8 mouse cellular contexts compared by ENCODE assay signal in genomic region chr16:29657650-29658548, GRCm38 (mm10).
DNase-seq lines count a peak whose midpoint lies in the region; ATAC-seq and TF ChIP-seq lines count a peak whose summit lies in the region.

No protein-coding gene starts in this region.

- no peaks in the 10 kb centered on the region for H3K9me3 ChIP-seq in forebrain, embryonic 11.5 days (ENCODE audit: control insufficient read depth, low read length)
- H3K9me3 ChIP-seq in stomach, embryonic 14.5 days (ENCODE audit: control insufficient read depth, low read depth, low read length), result no peaks in the 10 kb centered on the region

- peak; percentile 93 for ATAC-seq in forebrain, embryonic 11.5 days (replicated peaks; ENCODE audit: low FRiP score)
- peak; percentile 56 for ATAC-seq in megakaryocyte progenitor cell, adult 5-6 weeks (replicated peaks; ENCODE audit: poor library complexity)
- 0 out of 2 replicates have a peak, but pooled peaks have one; percentile 34 for ATAC-seq in stomach, embryonic 14.5 days (ENCODE audit: insufficient number of reproducible peaks, insufficient read depth, low FRiP score, low read depth)
- no peak for ATAC-seq in activated CD4-positive, CD25-positive, alpha-beta regulatory T cell, adult 4 months

- peak overlapping the region; percentile 46 for H3K27ac ChIP-seq in forebrain, embryonic 11.5 days (ENCODE audit: low read depth, low read length)
- H3K27ac ChIP-seq in layer of hippocampus, adult 2 months, result peak overlapping the region; percentile 85
- no peak overlapping the region for H3K27ac ChIP-seq in stomach, embryonic 14.5 days (ENCODE audit: low read length)

- no peak overlapping the region for H3K9ac ChIP-seq in forebrain, embryonic 11.5 days (ENCODE audit: low read length)
- H3K9ac ChIP-seq in stomach, embryonic 14.5 days (replicated peaks; ENCODE audit: low read depth, low read length), result no peak overlapping the region

- DNase-seq in cerebellum, postnatal 10 days, result peak; percentile 66 to 75
- no peak for DNase-seq in cerebellum, adult 11-12 months
- DNase-seq in CD4-positive, CD25-positive, alpha-beta regulatory T cell, adult 2 months (ENCODE audit: low read depth, low spot score), result peak; percentile 2
- peak; percentile 84 for DNase-seq in forebrain, embryonic 11.5 days (ENCODE audit: low spot score)
- DNase-seq in layer of hippocampus, adult 2 months (ENCODE audit: low spot score in 2 of 2), result peak; percentile 45 to 46

- no peaks in the 10 kb centered on the region for H3K36me3 ChIP-seq in forebrain, embryonic 11.5 days (ENCODE audit: control insufficient read depth, insufficient read depth, low read length)
- no peaks in the 10 kb centered on the region for H3K36me3 ChIP-seq in stomach, embryonic 14.5 days (ENCODE audit: control insufficient read depth, insufficient read depth, low read length)

- WGBS in forebrain, embryonic 11.5 days, result 4% methylated on average over 18 of the region's 18 CpGs
- 17% methylated on average over 18 of the region's 18 CpGs for WGBS in stomach, embryonic 14.5 days

- 0 out of 2 replicates have a peak overlapping the region, but pooled peaks have one; percentile 1 for H3K4me3 ChIP-seq in forebrain, embryonic 11.5 days (ENCODE audit: low read depth, low read length)
- H3K4me3 ChIP-seq in layer of hippocampus, adult 2 months, result peak overlapping the region; percentile 35
- H3K4me3 ChIP-seq in stomach, embryonic 14.5 days (ENCODE audit: low read depth, low read length), result no peak overlapping the region

- peaks cover 12% of the 10 kb centered on the region for H3K4me1 ChIP-seq in forebrain, embryonic 11.5 days (replicated peaks; ENCODE audit: control insufficient read depth, insufficient read depth, low read length)
- peaks cover 8% of the 10 kb centered on the region; the same call in 1 of the 2 replicates for H3K4me1 ChIP-seq in stomach, embryonic 14.5 days (ENCODE audit: control insufficient read depth, insufficient read depth, low read length)

- H3K4me2 ChIP-seq in forebrain, embryonic 11.5 days (ENCODE audit: low read depth, low read length, severe bottlenecking), result peak overlapping the region; percentile 37; the same call in 1 of the 2 replicates
- peak overlapping the region; percentile 40 for H3K4me2 ChIP-seq in stomach, embryonic 14.5 days (replicated peaks; ENCODE audit: low read depth, low read length)

- peaks cover 71% of the 10 kb centered on the region for H3K27me3 ChIP-seq in forebrain, embryonic 11.5 days (ENCODE audit: control insufficient read depth, insufficient read depth, low read length)
- H3K27me3 ChIP-seq in stomach, embryonic 14.5 days (ENCODE audit: control insufficient read depth, insufficient read depth, low read length), result no peaks in the 10 kb centered on the region

- peak; percentile 57 for TF ChIP-seq CTCF in layer of hippocampus, adult 2 months (conservative IDR thresholded peaks at IDR 0.05)
